Mouse (Mus musculus) liver, embryonic 14.5 days (tissue): Measurements from ENCODE around the gene 9130204L05Rik. TPM values are rescaled to one million over a fixed set of nuclear protein-coding genes. Genes with fewer than 3 reads are reported as not detected.

Experiments used
- ATAC-seq: fragments of 200-750 bp; cut with Nextera tagmentation; 2 replicates; pipeline ENCODE4 v1.8.0; 2017; ENCODE audit warnings: moderate number of reproducible peaks, mild to moderate bottlenecking, moderate library complexity; ENCODE audit not compliant: insufficient read depth
- DNase-seq, 3 experiments: peaks; one replicate each; pipeline ENCODE4 v3.0.0-alpha.2; 2012 to 2013; ENCODE audit warnings: low read depth in 3 of 3, low spot score in 3 of 3
- H3K27ac ChIP-seq: fragments of 300-500 bp; sonication (generic); 2 replicates; pipeline ENCODE4 v1.5.1; 2014; ENCODE audit warnings: moderate library complexity, mild to moderate bottlenecking, control low read depth, inconsistent platforms
- H3K27me3 ChIP-seq: fragments of 300-500 bp; sonication (generic); 2 replicates; pipeline ENCODE4 v1.6.1; 2014; ENCODE audit warnings: mild to moderate bottlenecking, low read length, moderate library complexity; ENCODE audit not compliant: control insufficient read depth, insufficient read depth
- H3K36me3 ChIP-seq: fragments of 300-500 bp; sonication (generic); replicated peaks from 2 replicates; pipeline ENCODE4 v1.6.1; 2014; ENCODE audit warnings: low read depth; ENCODE audit not compliant: control insufficient read depth, insufficient read depth
- H3K4me1 ChIP-seq, 2 experiments: fragments of 200-500 bp in 1 of 2; fragments of 300-500 bp in 1 of 2; sonication (generic) in 1 of 2; replicated peaks; 2 replicates each; pipeline ENCODE4 v1.6.1; 2012 to 2014; ENCODE audit warnings: antibody characterized with exemption in 1 of 2, inconsistent platforms in 1 of 2, low read length in 1 of 2; ENCODE audit not compliant: control insufficient read depth in 2 of 2, insufficient read depth in 2 of 2
- H3K4me2 ChIP-seq: fragments of 300-500 bp; sonication (generic); 2 replicates; pipeline ENCODE4 v1.6.1; 2014; ENCODE audit warnings: low read depth, mild to moderate bottlenecking, control low read depth, moderate library complexity
- H3K4me3 ChIP-seq, 2 experiments: fragments of 200-500 bp in 1 of 2; fragments of 300-500 bp in 1 of 2; sonication (generic) in 1 of 2; 2 replicates each; pipeline ENCODE4 v1.5.1; 2012 to 2014; ENCODE audit warnings: low read depth in 2 of 2, low read length in 2 of 2, mild to moderate bottlenecking in 2 of 2, control low read depth in 1 of 2, inconsistent platforms in 1 of 2, moderate library complexity in 1 of 2; ENCODE audit not compliant: insufficient read depth in 1 of 2
- H3K9ac ChIP-seq: fragments of 300-500 bp; sonication (generic); replicated peaks from 2 replicates; pipeline ENCODE4 v1.6.1; 2014; ENCODE audit warnings: mild to moderate bottlenecking, control low read depth, moderate library complexity
- H3K9me3 ChIP-seq: fragments of 300-500 bp; sonication (generic); 2 replicates; pipeline ENCODE4 v1.6.1; 2016; ENCODE audit warnings: low read length, mixed read lengths; ENCODE audit not compliant: control insufficient read depth
- CTCF ChIP-seq: IDR thresholded peaks from 2 replicates; pipeline ENCODE4 v1.5.1; 2016; ENCODE audit warnings: antibody characterized with exemption, low read depth, control low read depth
- EP300 ChIP-seq: IDR thresholded peaks from 2 replicates; pipeline ENCODE4 v1.6.1; 2016; ENCODE audit warnings: antibody characterized with exemption, low read depth
- WGBS: fragments of 180-500 bp; shearing (Covaris S2); extraction: QIAGEN DNeasy Blood & Tissue Kit; methylation state at CpG from one replicate; pipeline ENCODE4 v1.1.7; 2014; ENCODE audit not compliant: insufficient replicate concordance; 5-methylcytosine and 5-hydroxymethylcytosine counted together
- polyA plus RNA-seq, 2 experiments: library from polyadenylated mRNA; depleted of rRNA in 1 of 2; stranded (reverse) in 1 of 2; unstranded in 1 of 2; fragments of >200 nt; fragmentation: Nextera tagmentation in 1 of 2; extraction: Ambion mirVana in 1 of 2; gene quantifications; 2 replicates each; pipeline versions ENCODE4 v1.2.1 to v1.2.3; 2012 to 2014

The 9130204L05Rik gene
- not detected in 2 replicates for polyA plus RNA-seq (2012; rRNA removed)
- polyA plus RNA-seq (2014; fragmentation: Nextera tagmentation; extraction: Ambion mirVana): not detected in 2 replicates

- Histone ChIP-seq H3K27me3 (no peaks in the 10 kb centered on the region), H3K36me3 (no peaks in the 10 kb centered on the region), H3K4me2 (no peak within 1 kb of the TSS), H3K4me3 (no peak within 1 kb of the TSS), H3K4me1 (no peaks in the 10 kb centered on the region), H3K9me3 (no peaks in the 10 kb centered on the region), H3K27ac (no peak within 1 kb of the TSS), H3K9ac (no peak within 1 kb of the TSS)
- DNase-seq (no peak), ATAC-seq (no peak)
- WGBS: 28% methylated on average over 2 of the region's 2 CpGs
- no peak for TF ChIP-seq EP300
- TF ChIP-seq CTCF: no peak
Measured at GRCm38 (mm10) chr3:91090703-91091102, at the start of gene 9130204L05Rik. Gene 9130204L05Rik (minus strand): TSS chr3:91090803.

GRCm38 (mm10) chr3:91108696-91109095 lies 18.1 kb upstream of the 9130204L05Rik start:
- no peak overlapping the region for H3K27ac ChIP-seq
- DNase-seq: no peak
- no peak for ATAC-seq
- H3K4me1 ChIP-seq: no peaks in the 10 kb centered on the region
- TF ChIP-seq CTCF (no peak), EP300 (no peak)
- no peaks in the 10 kb centered on the region for H3K27me3 ChIP-seq
- H3K4me2 ChIP-seq: no peak overlapping the region
- no peak overlapping the region for H3K4me3 ChIP-seq
- H3K9ac ChIP-seq: no peak overlapping the region
- no peaks in the 10 kb centered on the region for H3K36me3 ChIP-seq
- no peaks in the 10 kb centered on the region for H3K9me3 ChIP-seq

DNA sequence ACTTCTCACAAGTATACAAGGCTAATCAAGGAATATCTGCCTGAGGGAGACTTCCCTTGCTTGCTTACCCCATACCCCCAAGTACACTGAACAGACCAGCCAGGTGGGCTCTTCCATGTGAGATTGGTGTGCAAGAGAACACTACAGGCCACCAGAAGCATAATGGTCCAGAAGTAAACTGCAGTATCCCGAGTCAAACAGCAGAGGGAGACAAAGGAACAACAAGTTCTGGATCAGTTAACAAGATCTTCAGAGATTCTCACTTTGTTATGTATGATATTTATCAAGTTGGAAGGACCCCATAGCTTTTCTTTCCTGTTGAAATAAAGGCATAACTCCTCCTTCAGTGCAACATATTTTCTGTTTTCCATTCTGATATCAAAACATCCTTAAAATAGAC lies 31.4 kb downstream of the 9130204L05Rik start:
- no peak overlapping the region for H3K4me2 ChIP-seq
- no peaks in the 10 kb centered on the region for H3K27me3 ChIP-seq
- no peak overlapping the region for H3K9ac ChIP-seq
- 0% methylated on average over 1 of the region's 1 CpGs for WGBS
- no peaks in the 10 kb centered on the region for H3K36me3 ChIP-seq
- no peaks in the 10 kb centered on the region for H3K4me1 ChIP-seq
- H3K27ac ChIP-seq: no peak overlapping the region
- TF ChIP-seq CTCF: peak; percentile 25; the same call in 1 of the 2 replicates
- TF ChIP-seq EP300: no peak
- H3K4me3 ChIP-seq: no peak overlapping the region
- no peaks in the 10 kb centered on the region for H3K9me3 ChIP-seq
- ATAC-seq: no peak
- DNase-seq: no peak

DNA sequence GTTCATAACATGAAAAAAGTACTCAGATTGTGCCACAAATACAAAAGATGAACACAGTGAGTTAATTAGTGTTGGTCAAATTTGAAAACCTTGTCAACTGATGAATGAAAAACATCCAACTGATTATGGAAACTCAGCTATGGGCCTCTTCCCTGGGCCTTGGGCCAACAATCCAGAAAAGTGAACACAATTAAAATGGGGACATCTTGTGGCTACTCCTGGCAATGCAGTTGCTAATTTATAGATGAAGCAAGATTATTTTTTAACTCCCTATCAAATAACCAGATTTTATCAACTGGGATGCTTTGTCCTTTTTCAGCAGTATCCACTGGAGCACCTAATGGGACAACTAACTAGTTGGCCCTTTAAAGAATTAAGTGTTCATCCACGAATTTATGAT lies 37.9 kb downstream of the 9130204L05Rik start:
- WGBS: 10% methylated on average over 1 of the region's 1 CpGs
- Histone ChIP-seq H3K36me3 (no peaks in the 10 kb centered on the region), H3K4me3 (no peak overlapping the region), H3K27me3 (no peaks in the 10 kb centered on the region), H3K9ac (no peak overlapping the region), H3K4me2 (no peak overlapping the region), H3K4me1 (no peaks in the 10 kb centered on the region), H3K27ac (no peak overlapping the region), H3K9me3 (no peaks in the 10 kb centered on the region)
- ATAC-seq: no peak
- TF ChIP-seq EP300 (no peak), CTCF (no peak)
- no peak for DNase-seq
